Mouse (Mus musculus) liver, embryonic 15.5 days (tissue): Measurements from ENCODE around the gene Prkce. TPM values are rescaled to one million over a fixed set of nuclear protein-coding genes. Genes with fewer than 3 reads are reported as not detected.

Experiments
- ATAC-seq: fragments of 200-750 bp; cut with Nextera tagmentation; 2 replicates; pipeline ENCODE4 v1.8.0; 2017; ENCODE audit warnings: moderate number of reproducible peaks, mild to moderate bottlenecking, moderate library complexity; ENCODE audit not compliant: insufficient read depth
- H3K27ac ChIP-seq: fragments of 300-500 bp; sonication (generic); replicated peaks from 2 replicates; pipeline ENCODE4 v1.5.1; 2015; ENCODE audit warnings: mild to moderate bottlenecking, inconsistent platforms
- H3K27me3 ChIP-seq: fragments of 300-500 bp; sonication (generic); 2 replicates; pipeline ENCODE4 v1.6.1; 2015; ENCODE audit warnings: mild to moderate bottlenecking, inconsistent platforms
- H3K36me3 ChIP-seq: fragments of 300-500 bp; sonication (generic); replicated peaks from 2 replicates; pipeline ENCODE4 v1.6.1; 2015; ENCODE audit warnings: moderate library complexity, mild to moderate bottlenecking, inconsistent platforms
- H3K4me1 ChIP-seq: fragments of 300-500 bp; sonication (generic); replicated peaks from 2 replicates; pipeline ENCODE4 v1.6.1; 2015; ENCODE audit warnings: inconsistent platforms
- H3K4me2 ChIP-seq: fragments of 300-500 bp; sonication (generic); 2 replicates; pipeline ENCODE4 v1.6.1; 2015; ENCODE audit warnings: moderate library complexity, mild to moderate bottlenecking, inconsistent platforms
- H3K4me3 ChIP-seq: fragments of 300-500 bp; sonication (generic); replicated peaks from 2 replicates; pipeline ENCODE4 v1.5.1; 2015; ENCODE audit warnings: mild to moderate bottlenecking, inconsistent platforms
- H3K9ac ChIP-seq: fragments of 300-500 bp; sonication (generic); 2 replicates; pipeline ENCODE4 v1.6.1; 2015; ENCODE audit warnings: moderate library complexity, mild to moderate bottlenecking, inconsistent platforms
- H3K9me3 ChIP-seq: fragments of 300-500 bp; sonication (generic); replicated peaks from 2 replicates; pipeline ENCODE4 v1.6.1; 2016; ENCODE audit warnings: inconsistent platforms
- WGBS: fragments of 180-500 bp; shearing (Covaris S2); methylation state at CpG from one replicate; pipeline ENCODE4 v1.1.7; 2015; ENCODE audit warnings: mixed read lengths; ENCODE audit not compliant: insufficient replicate concordance; 5-methylcytosine and 5-hydroxymethylcytosine counted together
- polyA plus RNA-seq: library from polyadenylated mRNA; unstranded; fragments of >200 nt; fragmentation: Nextera tagmentation; extraction: Ambion mirVana; gene quantifications from 2 replicates; pipeline ENCODE4 v1.2.1, GENCODE M21; 2015

The Prkce gene
- polyA plus RNA-seq, 1 experiment from 2014 or later = 0.79 TPM

DNA sequence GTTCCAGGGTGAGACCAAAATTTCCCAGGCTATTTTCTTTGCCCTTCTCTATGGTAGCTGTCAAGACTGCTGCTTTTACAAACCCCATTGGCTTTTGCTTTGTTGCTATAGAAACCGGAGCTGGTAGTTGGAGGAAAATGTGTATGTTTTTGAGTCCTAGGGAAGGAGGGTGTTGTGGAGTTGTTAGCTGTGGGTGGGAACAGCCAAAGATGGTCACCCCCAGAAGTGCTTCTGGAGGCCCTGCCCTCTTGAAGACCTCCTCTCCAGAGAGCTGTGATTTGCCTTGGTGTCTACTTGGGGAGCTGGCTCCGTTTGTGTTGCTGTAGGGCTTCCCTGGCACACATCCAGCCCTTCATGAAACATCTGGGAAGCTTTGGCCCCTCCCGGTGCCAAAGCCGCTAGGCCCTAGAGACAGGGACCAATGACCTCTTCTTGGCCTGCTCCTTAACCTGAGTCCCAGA is 203.5 kb downstream of the Prkce start:
- H3K4me3 ChIP-seq = no peak overlapping the region
- no peak for ATAC-seq
- H3K27me3 ChIP-seq = no peaks in the 10 kb centered on the region
- H3K4me1 ChIP-seq = no peaks in the 10 kb centered on the region
- H3K4me2 ChIP-seq = no peak overlapping the region
- no peak overlapping the region for H3K27ac ChIP-seq
- no peaks in the 10 kb centered on the region for H3K9me3 ChIP-seq
- no peaks in the 10 kb centered on the region for H3K36me3 ChIP-seq
- no peak overlapping the region for H3K9ac ChIP-seq
- WGBS = 64% methylated on average over 4 of the region's 4 CpGs

DNA sequence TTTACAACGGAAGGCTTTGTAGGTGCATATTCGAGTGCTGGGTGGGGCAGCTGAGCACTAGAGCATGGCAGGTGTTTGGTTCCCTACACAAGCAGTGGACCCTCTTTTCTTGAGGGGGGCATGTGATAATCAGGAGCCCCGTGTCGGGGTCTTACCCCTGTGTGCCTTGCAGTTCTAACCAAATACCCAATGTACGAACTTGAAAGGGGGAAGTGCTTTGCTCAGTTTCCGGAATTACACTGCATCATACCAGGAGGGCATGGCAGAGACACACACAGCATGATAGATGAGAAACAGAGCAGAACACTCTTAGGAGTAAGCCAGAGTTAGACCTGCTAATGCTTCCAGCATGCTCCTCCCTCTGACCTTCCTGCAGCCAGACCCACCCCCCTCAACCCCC is 208.8 kb downstream of the Prkce start:
- H3K9ac ChIP-seq = no peak overlapping the region
- no peak overlapping the region for H3K4me2 ChIP-seq
- peaks cover 2% of the 10 kb centered on the region; the same call in 1 of the 2 replicates for H3K4me1 ChIP-seq
- no peak overlapping the region for H3K27ac ChIP-seq
- 60% methylated on average over 6 of the region's 6 CpGs for WGBS
- H3K4me3 ChIP-seq = no peak overlapping the region
- H3K9me3 ChIP-seq = no peaks in the 10 kb centered on the region
- no peaks in the 10 kb centered on the region for H3K36me3 ChIP-seq
- H3K27me3 ChIP-seq = no peaks in the 10 kb centered on the region
- ATAC-seq = no peak

DNA sequence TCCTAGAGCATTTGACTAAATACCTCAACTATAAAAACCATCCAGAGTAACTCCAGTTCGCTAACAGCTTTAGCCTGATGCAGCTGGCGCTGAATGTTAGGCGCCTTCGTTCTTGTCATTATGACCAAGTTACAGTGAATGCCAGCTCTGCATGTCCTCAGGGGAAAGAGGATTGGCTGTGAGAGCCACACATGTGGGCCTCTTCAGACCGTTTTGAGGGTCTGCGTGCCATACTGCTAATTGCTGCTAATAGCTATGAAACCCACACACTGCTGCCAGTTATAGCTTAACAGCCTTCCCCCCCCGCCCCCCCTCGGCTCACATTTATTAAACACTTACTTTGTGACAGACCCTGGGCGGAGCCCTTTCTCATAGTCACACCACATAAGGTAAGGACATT is 210.3 kb downstream of the Prkce start:
- H3K4me3 ChIP-seq = no peak overlapping the region
- no peak overlapping the region for H3K27ac ChIP-seq
- H3K9me3 ChIP-seq = no peaks in the 10 kb centered on the region
- H3K4me1 ChIP-seq = peaks cover 2% of the 10 kb centered on the region; the same call in 1 of the 2 replicates
- no peak overlapping the region for H3K4me2 ChIP-seq
- no peaks in the 10 kb centered on the region for H3K27me3 ChIP-seq
- no peaks in the 10 kb centered on the region for H3K36me3 ChIP-seq
- no peak overlapping the region for H3K9ac ChIP-seq
- WGBS = 77% methylated on average over 9 of the region's 9 CpGs
- ATAC-seq = no peak

DNA sequence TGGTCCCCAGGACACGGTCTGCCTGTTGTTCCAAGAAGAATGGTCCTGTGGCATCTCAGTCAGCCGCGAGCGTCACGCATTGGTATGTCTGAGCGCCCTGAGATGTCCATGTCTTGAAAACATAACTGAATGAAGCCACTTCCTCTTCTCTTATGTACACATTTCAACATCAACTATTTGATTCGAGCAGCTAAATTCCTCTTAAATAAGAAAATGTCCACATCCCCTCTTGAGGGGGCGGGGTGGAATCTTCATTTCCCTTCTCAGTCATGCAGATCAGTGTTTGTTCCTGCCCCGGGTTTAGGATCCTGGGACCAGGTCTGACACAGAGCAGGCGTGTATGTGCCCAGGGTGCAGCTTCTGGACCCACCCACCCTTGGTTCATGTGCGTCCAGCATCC is 211.0 kb downstream of the Prkce start:
- no peak overlapping the region for H3K9ac ChIP-seq
- H3K27me3 ChIP-seq = no peaks in the 10 kb centered on the region
- H3K4me2 ChIP-seq = no peak overlapping the region
- H3K27ac ChIP-seq = no peak overlapping the region
- peaks cover 3% of the 10 kb centered on the region; the same call in 1 of the 2 replicates for H3K4me1 ChIP-seq
- no peaks in the 10 kb centered on the region for H3K36me3 ChIP-seq
- no peak overlapping the region for H3K4me3 ChIP-seq
- 69% methylated on average over 11 of the region's 11 CpGs for WGBS
- no peaks in the 10 kb centered on the region for H3K9me3 ChIP-seq
- ATAC-seq = no peak

DNA sequence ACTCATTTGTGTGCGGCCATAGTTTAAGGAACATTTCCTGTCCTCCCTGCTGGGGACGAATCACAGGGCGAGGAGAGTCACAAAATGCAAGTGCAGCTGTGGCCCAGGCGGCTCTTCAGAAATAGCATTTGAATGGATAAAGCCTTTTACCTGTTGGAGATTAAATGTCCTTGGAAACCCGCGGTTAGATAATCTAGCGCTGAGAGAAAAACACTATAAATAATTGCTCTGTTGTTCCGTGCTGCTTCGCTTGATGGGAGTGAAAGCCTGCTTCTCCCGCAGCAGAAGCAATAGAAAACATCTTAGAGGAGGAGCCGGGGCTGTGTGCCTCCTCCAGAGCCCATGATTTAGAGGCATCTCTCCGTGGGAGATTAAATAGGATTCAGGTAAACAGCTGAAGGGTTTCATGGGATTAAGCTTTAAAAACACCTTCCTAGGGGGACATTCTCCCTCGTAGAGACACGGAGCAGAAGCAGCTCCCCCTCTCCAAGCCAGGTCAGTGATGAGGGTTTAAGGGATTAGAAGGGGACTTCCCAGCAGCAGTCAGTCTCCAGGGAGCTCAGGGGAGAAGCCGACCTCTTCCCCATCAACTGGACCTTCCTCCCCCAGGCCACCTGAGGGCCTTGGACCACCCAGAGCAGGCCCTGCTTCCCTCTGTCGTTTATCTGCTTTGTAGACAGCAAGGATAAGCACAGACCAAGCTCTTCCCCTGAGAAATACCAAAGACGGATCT is 212.0 kb downstream of the Prkce start:
- 40% methylated on average over 17 of the region's 17 CpGs for WGBS
- Histone ChIP-seq H3K9me3 (no peaks in the 10 kb centered on the region), H3K36me3 (no peaks in the 10 kb centered on the region), H3K4me1 (peaks cover 9% of the 10 kb centered on the region; the same call in 1 of the 2 replicates), H3K4me3 (no peak overlapping the region), H3K9ac (no peak overlapping the region), H3K4me2 (no peak overlapping the region), H3K27ac (no peak overlapping the region), H3K27me3 (no peaks in the 10 kb centered on the region)
- ATAC-seq = no peak

DNA sequence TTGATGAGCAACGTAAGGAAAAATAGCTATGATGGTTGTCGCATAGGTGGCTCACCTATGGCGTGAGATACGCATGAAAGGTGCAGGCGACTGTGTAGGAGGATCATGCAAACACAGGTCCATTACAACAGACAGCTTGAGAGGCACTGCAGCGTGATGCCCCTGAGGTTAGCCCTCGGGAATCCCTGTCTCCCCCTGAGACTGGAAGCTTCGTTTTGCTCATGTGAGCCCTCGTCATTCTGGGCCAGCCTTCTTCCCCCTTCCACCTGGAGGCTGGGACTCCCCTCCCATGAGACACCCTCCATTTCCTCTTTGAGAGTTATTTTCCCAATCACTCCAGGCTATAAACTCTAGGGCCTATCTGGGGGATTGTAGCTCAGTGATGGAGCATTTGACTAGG is 213.9 kb downstream of the Prkce start:
- no peak overlapping the region for H3K27ac ChIP-seq

DNA sequence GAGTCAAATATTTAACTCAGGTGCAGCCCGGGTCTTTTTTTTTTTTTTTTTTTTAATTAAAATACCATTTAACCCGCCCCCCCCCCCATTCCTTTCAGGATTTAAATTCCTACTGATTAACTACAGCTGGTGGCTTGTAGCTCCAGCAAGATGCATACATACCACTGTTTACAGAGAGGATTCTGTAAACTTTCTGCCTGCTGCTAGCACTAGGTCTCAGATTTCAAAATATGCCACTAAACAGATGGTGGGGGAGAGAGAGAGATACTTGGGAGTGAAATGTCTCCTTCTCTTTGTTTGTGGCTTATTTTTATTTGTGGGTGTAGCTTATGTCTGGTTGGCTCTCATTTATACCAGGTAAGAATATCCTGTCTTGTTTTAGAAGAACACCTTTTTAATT is 215.3 kb downstream of the Prkce start:
- Histone ChIP-seq H3K4me1 (peaks cover 9% of the 10 kb centered on the region; the same call in 1 of the 2 replicates), H3K4me3 (no peak overlapping the region), H3K36me3 (no peaks in the 10 kb centered on the region), H3K4me2 (no peak overlapping the region), H3K9me3 (no peaks in the 10 kb centered on the region), H3K27me3 (no peaks in the 10 kb centered on the region), H3K9ac (no peak overlapping the region), H3K27ac (no peak overlapping the region)
- 26% methylated on average over 2 of the region's 2 CpGs for WGBS
- ATAC-seq = no peak

More for the DNA sequence above, 213.9 kb downstream of the Prkce start:
- ATAC-seq = no peak
- Histone ChIP-seq H3K4me1 (peaks cover 9% of the 10 kb centered on the region; the same call in 1 of the 2 replicates), H3K9ac (no peak overlapping the region), H3K9me3 (no peaks in the 10 kb centered on the region), H3K27me3 (no peaks in the 10 kb centered on the region), H3K36me3 (no peaks in the 10 kb centered on the region), H3K4me2 (no peak overlapping the region), H3K4me3 (no peak overlapping the region)
- 71% methylated on average over 9 of the region's 9 CpGs for WGBS

DNA sequence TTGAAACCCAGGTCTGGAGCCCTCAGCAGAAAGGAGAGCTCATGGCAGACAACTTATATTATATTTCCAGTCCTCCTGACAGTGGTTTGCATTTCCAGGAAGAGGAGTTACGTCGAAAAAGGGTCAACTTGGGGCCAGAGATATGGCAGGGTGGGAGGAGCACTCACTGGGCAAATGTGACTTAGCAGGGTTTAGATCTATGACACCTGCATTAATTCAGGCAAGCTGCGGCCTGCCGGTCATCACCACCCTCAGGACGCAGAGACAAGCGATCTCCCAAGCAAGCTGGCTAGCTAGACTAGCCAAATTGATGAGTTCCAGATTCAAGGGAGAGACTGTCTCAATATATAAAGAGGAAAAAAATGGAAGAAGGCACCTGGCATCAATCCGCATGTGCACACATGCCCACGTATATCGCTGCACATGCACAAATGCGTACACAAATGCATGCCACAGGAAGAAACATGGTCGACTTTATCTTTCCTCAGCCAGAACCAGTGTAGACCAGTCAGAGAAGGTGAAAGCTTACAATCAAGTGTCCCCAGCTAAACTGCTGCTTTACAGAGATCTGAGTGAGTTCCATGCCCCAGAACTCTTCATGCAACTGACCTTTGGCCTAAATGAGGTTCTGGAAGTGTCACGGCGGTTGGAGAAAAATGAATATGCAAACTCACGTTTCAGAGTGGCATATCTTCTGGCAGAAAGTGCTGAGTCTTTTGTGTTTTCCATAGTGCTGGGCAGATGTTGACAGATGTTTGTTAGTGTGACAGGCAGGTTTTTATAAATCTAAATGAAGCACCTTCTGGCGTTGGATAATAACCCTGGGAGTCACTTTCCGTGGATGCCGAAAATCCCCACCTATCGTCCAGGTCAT is 216.4 kb downstream of the Prkce start:
- Histone ChIP-seq H3K9me3 (no peaks in the 10 kb centered on the region), H3K27ac (no peak overlapping the region), H3K4me2 (no peak overlapping the region), H3K4me3 (no peak overlapping the region), H3K9ac (no peak overlapping the region), H3K27me3 (no peaks in the 10 kb centered on the region), H3K36me3 (no peaks in the 10 kb centered on the region), H3K4me1 (peaks cover 6% of the 10 kb centered on the region; the same call in 1 of the 2 replicates)
- ATAC-seq = no peak
- 61% methylated on average over 18 of the region's 18 CpGs for WGBS

DNA sequence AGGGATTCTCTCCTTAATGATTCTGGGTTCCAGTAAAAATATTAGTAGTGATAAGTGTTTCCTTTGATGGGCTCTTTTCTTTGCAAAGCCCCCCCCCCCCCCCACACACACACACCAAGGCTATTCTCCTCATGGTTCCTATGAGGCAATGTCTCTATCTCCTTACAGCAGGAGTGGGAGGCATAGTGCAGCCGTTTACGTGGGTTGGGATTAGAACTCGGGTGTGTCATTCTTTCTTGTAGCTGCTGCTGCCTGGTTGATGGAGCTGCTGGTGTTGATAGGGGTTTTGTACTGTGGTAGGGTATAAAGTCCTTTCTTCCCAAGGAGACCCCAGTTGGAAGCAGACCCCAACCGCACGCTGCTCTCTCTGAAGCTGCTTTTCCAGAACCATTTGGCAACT is 224.9 kb downstream of the Prkce start:
- no peaks in the 10 kb centered on the region for H3K36me3 ChIP-seq
- 38% methylated on average over 5 of the region's 5 CpGs for WGBS
- ATAC-seq = no peak
- H3K27ac ChIP-seq = no peak overlapping the region
- H3K4me1 ChIP-seq = no peaks in the 10 kb centered on the region
- H3K9me3 ChIP-seq = no peaks in the 10 kb centered on the region
- no peak overlapping the region for H3K4me2 ChIP-seq
- H3K27me3 ChIP-seq = no peaks in the 10 kb centered on the region
- H3K9ac ChIP-seq = no peak overlapping the region
- H3K4me3 ChIP-seq = no peak overlapping the region

DNA sequence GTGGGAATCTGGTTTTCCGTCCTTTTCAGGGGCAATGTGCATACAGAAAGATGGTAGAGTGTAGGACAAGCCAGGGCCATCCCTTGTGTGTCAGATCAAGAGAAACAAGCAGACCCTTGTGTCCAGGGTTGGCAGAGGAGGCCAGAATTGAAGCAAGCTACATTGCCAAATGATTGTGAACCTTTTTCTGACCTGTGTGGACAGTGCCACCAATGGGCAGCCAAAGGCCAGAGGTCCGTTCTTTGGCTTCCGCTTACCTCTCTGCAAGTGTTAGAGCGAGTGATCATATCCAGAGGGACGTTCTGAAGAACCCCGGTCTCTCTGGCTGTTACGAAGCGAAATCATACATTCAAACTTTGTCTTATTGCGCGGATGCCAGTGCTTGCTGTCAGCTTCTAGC is 225.6 kb downstream of the Prkce start:
- no peak overlapping the region for H3K27ac ChIP-seq
- H3K4me3 ChIP-seq = no peak overlapping the region
- 81% methylated on average over 10 of the region's 10 CpGs for WGBS
- no peak for ATAC-seq
- H3K9ac ChIP-seq = no peak overlapping the region
- H3K9me3 ChIP-seq = no peaks in the 10 kb centered on the region
- H3K36me3 ChIP-seq = no peaks in the 10 kb centered on the region
- no peaks in the 10 kb centered on the region; the same call in 1 of the 2 replicates for H3K4me1 ChIP-seq
- H3K27me3 ChIP-seq = no peaks in the 10 kb centered on the region
- H3K4me2 ChIP-seq = no peak overlapping the region

DNA sequence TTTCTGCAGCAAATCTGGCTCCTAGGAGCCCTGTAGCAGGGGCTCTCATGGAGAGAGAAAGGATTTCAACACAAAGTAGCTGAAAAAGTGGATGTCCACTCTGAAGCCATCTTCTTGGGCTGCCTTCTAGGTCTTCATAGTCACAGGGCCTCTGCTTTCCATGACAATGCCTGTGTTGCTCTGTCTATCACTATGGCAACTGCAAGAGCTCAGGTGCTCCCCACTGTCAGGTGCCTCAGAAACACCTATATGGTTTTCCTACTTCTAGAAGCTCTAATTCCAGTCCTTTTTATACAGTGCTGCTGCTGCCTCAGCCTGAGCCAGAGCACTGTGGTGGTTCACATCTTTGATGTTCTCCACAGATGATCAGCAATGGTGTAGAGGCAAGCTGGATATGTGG is 229.5 kb downstream of the Prkce start:
- no peak overlapping the region for H3K27ac ChIP-seq
- no peak for ATAC-seq
- H3K36me3 ChIP-seq = no peaks in the 10 kb centered on the region
- H3K27me3 ChIP-seq = no peaks in the 10 kb centered on the region
- H3K4me1 ChIP-seq = no peaks in the 10 kb centered on the region; the same call in 1 of the 2 replicates
- no peak overlapping the region for H3K4me2 ChIP-seq
- H3K9ac ChIP-seq = no peak overlapping the region
- H3K9me3 ChIP-seq = no peaks in the 10 kb centered on the region
- no peak overlapping the region for H3K4me3 ChIP-seq
